Mouse (Mus musculus) E14TG2a.4 (cell line): ENCODE data around the gene Ahcyl2.
"Not testable (repeated sequence)": the region's sequence is repeated elsewhere in the genome, so short reads cannot be mapped to it uniquely, and the experiment has no call there.

ENCODE experiments used
- CTCF ChIP-seq: conservative IDR thresholded peaks from 2 replicates; pipeline ENCODE4 v1.5.1; 2014; ENCODE audit warnings: low read length
- POU5F1 ChIP-seq: IDR thresholded peaks from 2 replicates; pipeline ENCODE4 v1.6.1; 2014; ENCODE audit warnings: low read length, borderline replicate concordance

DNA sequence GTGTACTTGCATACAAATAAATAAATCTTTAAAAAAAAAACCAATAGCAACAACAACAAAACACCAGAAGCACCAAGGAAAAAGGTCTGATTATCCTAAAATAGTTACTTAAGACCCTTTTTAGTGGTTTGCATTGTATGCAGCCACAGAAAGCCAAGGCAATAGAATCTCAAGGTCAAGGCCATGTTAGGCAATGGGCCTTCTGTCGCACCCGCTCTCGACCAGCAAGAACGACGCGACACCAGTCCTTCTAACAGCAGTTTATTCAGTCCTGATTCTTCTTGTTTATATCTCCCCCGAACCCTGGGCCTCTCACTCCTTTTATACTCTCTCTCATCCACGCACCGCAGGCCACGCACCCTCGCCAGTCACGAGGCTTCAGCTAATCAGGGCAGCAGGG is 48.6 kb downstream of the Ahcyl2 start:
- not testable (repeated sequence) for TF ChIP-seq CTCF, POU5F1
